Mouse (Mus musculus) cerebellum, adult 8-10 months (tissue): ENCODE measurements around the gene Olfr330.
"Not testable (repeated sequence)": the region's sequence is repeated elsewhere in the genome, so short reads cannot be mapped to it uniquely, and the experiment has no call there.

Experiments
- DNase-seq: peaks from one replicate; pipeline ENCODE4 v3.0.0; 2022

The Olfr330 gene

DNA sequence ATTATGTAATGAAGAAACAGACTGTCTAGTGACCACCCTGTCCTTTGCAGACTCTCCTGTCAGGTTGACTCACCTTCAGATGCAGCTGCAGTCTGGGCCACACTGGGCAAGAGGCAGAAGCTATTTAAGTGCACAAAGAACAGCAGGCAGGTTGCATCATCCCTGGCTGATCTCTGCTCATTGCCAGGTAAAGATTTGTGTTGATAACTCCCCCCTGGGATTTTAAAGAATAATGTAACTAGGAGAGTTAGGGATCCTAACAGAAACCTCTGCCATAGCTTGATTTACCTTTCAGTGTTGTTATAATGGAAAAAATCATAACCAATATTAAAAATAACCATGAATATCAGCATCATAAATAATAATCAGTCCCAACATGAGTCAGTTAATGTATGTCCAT lies at the start of gene Olfr330:
TSS of gene Olfr330 (minus strand) at position 101 of the 400 bp plus-strand sequence.
- not testable (repeated sequence) for DNase-seq

DNA sequence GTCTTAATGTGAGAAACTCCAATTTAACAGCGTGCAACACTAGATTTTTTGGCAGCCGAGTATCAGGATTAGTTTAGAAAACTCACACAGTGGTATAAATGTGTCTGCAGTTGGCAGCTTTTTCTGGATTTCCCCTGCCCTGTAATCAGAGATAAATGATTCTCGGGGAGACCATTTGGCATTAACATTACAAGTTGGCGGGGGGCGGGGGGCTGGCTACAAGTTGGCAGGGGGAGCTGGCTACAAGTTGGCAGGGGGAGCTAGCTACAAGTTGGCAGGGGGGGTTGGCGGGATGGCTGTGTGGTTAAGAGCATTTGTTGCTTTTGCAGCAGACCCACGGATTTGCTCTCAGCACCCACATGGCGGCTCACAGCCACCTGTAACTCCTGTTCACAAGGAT lies 44.0 kb upstream of the Olfr330 start:
- DNase-seq: no peak

DNA sequence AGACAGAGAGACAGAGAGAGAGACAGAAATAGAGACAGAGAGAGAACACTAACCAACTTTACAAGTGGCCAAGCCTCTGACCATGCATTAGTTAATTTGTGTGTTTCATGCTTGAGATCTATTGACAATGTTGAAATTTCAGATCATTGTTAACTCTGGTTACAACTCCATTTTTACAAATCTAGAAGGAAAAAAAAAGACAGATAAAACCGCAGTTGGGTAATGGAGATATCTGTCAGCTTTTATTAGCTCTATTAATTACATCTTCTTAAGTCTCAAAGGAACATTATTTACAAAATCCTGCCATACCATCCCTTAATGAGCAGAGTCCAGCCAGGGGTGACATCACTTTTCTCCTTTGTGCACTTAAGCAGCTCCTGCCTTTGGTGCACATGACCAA lies 42.8 kb upstream of the Olfr330 start, which contains the start of gene Olfr325:
TSS of gene Olfr325 (plus strand) at position 301 of the 400 bp plus-strand sequence.
- DNase-seq: no peak

DNA sequence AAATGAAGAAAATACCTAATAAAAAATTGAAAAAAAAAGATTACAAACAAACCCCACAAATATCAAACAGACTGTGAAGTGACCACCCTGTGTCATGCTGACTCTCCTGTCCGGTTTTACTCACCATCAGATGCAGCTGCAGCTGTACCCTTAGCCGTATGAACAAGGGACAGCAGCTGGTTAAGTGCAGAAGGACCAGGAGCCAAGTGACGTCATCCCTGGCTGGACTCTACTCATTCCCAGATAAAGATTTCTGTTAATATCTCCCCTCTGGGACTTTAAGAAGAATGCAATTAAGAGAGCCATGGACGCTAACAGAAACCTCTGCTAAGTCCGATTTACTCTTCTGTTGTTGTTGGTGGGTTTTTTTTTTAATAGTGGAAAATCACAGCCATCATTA lies 35.8 kb upstream of the Olfr330 start, which contains the start of gene Olfr224:
TSS of gene Olfr224 (minus strand) at position 149 of the 400 bp plus-strand sequence.
- DNase-seq: no peak

DNA sequence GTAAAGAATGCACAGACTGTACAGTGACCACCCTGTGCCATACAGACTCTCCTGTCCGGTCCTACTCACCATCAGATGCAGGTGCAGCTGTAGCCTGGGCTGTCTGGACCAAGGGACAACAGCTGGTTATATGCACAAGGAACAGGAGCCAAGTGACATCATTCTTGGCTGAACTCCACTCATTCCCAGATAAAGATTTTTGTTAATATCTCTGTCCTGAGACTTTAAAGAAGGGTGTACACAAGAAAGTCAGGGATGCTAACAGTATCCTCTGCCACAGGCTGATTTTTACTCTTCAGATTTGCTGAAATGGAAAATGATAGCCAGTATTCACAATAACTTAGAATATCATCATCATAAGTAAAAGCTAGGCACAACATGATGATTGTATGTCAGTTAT lies 20.9 kb upstream of the Olfr330 start, which contains the start of gene Olfr328:
TSS of gene Olfr328 (minus strand) at position 101 of the 400 bp plus-strand sequence.
- no peak for DNase-seq

DNA sequence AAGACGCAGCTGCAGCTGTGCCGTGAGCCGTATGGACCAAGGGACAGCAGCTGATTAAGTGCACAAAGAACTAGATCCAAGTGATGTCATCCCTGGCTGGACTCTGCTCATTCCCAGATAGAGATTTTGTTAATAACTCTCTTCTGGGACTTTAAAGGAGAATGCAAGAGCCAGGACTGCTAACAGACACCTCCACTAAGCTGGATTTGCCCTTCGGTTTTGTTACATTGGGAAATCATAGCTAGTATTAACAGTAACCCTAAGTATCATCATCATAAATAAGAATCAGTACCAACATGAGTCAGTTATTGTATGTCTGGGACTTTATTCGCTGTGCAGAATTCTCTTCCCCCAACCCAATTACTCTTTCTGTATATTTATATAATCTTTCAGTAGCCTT lies 11.7 kb upstream of the Olfr330 start, which contains the start of gene Olfr329-ps:
TSS of gene Olfr329-ps (minus strand) at position 101 of the 400 bp plus-strand sequence.
- DNase-seq: no peak

DNA sequence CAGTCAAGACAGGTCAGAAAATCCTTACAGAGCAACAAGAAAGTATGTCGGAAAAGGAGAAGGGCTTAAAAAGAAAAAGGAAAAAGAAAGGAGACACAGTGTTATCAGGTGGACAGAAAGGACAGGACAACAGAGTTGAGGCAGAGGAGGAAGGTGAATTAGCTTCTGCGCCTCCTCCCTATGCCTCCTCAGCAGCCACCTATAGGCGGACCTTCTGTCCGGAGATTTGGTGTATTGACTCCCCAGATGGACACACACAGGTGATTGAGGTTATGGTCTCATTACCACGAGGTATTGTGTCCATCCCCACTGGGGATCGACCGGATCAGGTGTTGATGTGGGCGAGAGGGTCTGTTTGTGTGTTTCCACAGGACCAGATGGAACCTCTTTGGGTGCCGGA lies 14.9 kb downstream of the Olfr330 start:
- DNase-seq: peak; percentile 12

DNA sequence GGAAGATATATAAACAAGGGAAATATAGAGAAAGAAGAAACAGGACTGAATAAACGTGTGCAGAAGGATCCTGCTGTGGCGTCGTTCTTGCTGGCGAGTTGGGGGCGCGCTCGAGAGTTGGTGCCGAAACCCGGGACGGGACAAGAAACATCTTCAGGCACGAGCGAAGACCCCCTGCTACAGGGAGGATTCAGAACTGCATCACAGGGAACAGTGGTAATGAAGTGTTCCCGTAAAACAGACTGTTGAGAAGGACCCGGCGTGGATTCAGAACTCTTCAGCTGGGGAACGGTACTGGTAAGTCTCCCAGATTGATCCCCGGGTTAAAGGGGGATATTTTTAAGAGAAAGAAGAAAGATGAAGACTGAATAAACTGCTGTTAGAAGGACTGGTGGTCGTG lies 15.7 kb downstream of the Olfr330 start:
- peak; percentile 45 for DNase-seq

DNA sequence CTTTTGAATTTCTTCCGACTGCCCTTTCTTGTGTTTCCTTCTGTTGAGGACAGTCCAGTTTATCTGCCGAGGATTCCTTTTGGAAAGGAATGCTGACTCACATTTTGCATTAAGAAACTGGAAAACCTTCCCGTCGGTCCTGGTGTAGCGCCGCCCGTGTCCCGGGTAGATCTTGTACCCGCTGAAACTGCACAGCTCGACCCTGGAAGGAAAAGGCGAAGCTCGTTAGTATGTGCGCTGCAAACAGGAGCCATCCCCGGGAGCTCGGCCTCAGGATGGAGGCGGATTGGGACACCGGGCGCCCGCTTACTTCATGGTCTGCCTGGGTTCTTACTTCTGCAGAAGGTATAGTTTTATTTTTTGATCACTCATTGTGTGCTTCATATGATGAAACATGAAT lies 25.6 kb downstream of the Olfr330 start:
- DNase-seq: not testable (repeated sequence)

DNA sequence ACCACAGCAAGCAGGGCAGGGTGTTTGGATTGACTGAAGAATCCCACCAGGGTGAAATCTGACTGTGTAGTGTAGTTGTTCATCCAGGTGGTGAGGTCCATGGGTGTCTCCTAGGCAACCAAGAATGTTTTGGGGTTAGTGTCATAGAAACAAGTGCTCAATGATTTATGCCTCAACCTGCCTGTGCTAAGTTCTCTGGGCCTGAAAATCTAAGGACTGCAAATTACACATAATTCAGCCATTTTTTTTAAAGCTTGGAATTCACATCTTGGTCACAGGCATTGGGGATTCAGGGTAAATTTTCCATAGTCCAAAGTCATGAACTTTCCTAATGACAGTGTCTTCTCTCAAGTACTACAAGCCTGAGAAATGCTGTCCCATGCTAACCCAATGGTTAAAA lies 32.2 kb downstream of the Olfr330 start, which contains the start of gene Olfr331:
TSS of gene Olfr331 (minus strand) at position 101 of the 400 bp plus-strand sequence.
- DNase-seq: not testable (repeated sequence)

DNA sequence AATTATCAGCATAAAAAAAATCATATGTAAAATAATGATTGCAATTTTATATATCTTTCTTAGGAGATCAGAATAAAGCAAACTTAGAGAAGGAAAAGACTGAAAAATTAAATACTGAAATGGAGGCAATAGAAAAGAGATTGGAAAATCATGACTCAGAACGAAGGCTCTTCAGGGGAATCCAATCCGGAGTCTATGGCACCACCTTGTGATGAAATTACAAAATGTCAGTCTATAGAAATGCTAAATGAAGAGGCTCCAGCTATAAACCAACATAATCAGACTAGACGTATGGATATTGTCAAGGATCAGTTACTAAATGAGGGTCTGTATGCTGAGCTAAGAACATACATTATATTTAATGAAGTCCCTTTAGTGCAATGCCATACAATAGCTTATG lies 35.3 kb downstream of the Olfr330 start:
- DNase-seq: no peak

DNA sequence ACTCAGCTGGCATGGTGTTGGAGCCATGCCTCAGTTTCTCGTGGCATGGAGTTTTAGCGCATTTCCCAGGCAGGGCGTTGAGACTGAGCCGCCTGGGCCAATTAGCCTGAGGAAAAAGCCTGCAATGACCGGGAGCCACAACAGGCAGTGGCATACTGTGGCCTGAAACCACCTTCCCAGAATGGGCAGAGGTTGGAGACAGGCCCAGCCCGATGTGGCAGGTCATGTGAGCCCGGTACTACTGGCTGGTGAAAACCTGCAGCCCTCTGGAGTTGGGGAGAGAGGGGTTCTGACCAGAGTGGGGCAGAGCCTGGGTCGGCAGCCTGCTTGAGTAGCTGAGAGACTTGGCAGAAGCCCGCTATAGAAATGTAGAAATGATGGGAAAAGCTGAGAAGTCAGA lies 35.9 kb downstream of the Olfr330 start:
- no peak for DNase-seq

DNA sequence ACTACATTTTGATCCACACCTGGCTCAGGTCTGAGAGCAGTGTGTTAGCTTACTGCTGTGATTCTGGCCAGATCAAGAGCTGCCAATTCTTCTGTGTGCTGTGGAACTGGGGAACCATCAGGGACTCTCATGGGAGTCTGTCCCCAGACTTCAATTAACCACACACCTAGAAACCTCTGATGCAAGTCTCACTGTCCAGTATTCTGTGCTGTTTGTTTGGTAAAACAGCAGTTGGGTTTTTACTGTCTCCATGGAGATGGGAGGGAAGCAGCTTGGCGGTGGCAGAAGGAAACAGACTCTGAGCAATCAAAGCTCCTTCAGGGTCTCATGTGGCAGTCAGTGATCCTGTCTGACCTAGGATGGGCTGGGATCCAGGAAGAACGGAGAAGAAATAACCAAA lies 42.2 kb downstream of the Olfr330 start, which contains the start of gene Olfr332:
TSS of gene Olfr332 (minus strand) at position 101 of the 400 bp plus-strand sequence.
- DNase-seq: no peak
